Mouse (Mus musculus) layer of hippocampus, adult 2 months (tissue): ENCODE measurements around the gene Rad51b. TPM values are rescaled to one million over a fixed set of nuclear protein-coding genes. Genes with fewer than 3 reads are reported as not detected.

Experiments used
- DNase-seq, 2 experiments: peaks; one replicate each; pipeline ENCODE4 v3.0.0; 2022; ENCODE audit warnings: low spot score in 2 of 2
- H3K27ac ChIP-seq: fragments of 200-600 bp; 2 replicates; pipeline ENCODE4 v1.8.1; 2022
- H3K4me3 ChIP-seq: fragments of 200-600 bp; 2 replicates; pipeline ENCODE4 v1.8.1; 2022; ENCODE audit warnings: mild to moderate bottlenecking
- CTCF ChIP-seq: fragments of 200-600 bp; conservative IDR thresholded peaks from 2 replicates; pipeline ENCODE4 v1.8.1; 2022; ENCODE audit warnings: antibody characterized with exemption, mild to moderate bottlenecking, moderate library complexity
- total RNA-seq, 2 experiments: library from RNA; stranded (reverse); gene quantifications; 2 replicates each; pipeline ENCODE4 v1.2.3; 2021

Gene Rad51b
- total RNA-seq, 2 experiments from 2014 or later: 0.18 TPM; not detected in 1

DNA sequence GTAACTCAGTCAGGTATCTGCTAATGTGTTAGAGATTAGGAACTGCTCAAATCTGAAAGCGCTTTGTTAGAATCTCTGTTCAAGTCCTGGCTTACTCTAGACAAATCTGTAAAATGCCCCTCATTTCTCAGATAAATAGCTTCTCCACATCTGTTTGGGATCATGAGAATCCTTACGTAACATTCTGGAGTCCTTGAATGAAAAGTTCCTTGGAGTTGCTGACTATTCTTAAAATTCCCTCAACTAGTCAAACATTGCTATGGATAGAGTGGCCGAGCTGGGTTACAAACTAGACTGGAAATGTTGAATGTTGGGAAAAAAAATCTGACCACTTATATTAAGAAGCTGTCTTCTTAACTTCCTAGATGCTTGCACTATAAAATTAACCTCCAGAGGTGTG, 450.5 kb downstream of the Rad51b start:
- no peak for DNase-seq
- no peak for TF ChIP-seq CTCF
- H3K4me3 ChIP-seq: no peak overlapping the region
- H3K27ac ChIP-seq: no peak overlapping the region

DNA sequence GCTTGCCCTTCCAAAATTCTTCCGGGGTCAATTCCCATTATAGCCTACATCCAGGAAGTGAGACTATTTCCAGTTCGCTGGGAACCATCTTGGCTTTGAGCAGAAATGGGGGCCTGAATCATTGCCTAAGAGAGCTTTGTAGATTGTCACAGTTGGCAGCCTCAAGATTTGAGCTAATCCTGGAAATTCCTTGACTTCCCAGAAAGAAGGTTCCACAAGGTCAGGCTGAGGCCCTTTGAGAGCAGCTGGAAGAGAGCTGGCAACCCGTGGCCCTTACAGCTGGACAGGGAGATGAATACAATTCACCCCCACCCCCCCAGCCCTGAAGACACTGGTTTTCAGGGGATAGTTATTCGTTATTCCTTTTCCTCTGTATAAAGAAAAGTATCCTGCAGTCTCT, 451.8 kb downstream of the Rad51b start:
- Histone ChIP-seq H3K4me3 (no peak overlapping the region), H3K27ac (no peak overlapping the region)
- DNase-seq: no peak
- no peak for TF ChIP-seq CTCF

DNA sequence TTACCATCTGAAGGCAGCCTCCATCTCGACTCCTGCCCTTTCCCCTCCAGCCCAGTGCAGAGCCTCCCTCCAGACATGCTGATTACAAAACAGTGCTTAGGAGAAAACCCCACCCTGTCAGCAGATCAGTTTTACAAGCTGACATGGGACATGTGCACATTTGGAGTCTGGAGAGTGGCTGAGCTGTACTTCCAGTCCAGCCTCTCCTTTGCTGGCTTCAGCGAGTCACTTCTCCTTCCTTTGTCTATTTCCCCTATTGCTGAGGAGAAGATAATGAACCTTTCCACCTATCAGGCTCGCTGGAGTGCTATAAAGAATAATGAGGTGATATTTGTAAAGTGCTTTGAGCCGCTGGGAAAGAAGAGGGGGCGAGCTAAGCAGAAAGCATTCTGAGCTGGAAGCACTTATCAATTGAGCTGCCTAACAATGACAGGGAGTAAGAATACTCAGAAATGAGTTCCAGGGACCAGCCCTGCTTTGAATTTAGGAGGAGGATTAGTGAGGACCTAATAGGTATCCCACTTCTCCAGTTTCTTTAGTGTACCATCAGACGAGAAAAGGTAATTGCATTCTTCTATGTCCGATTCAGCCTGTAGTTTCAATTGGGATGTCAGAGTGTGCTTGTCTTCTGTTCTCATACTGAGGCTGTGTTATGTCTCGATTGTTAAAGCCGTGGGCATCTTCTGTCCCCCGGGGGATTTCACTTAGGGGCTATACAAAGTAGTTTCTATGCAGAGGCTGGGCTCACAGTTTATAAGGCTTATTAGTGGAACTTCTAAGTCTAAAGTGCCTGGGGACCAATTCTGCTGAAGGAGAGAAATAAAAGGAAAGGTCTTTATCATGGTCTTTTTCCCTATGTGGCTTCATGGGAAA, 453.4 kb downstream of the Rad51b start:
- no peak for DNase-seq
- TF ChIP-seq CTCF: no peak
- Histone ChIP-seq H3K27ac (peak overlapping the region; percentile 59), H3K4me3 (peak overlapping the region; percentile 23; the same call in 1 of the 2 replicates)

DNA sequence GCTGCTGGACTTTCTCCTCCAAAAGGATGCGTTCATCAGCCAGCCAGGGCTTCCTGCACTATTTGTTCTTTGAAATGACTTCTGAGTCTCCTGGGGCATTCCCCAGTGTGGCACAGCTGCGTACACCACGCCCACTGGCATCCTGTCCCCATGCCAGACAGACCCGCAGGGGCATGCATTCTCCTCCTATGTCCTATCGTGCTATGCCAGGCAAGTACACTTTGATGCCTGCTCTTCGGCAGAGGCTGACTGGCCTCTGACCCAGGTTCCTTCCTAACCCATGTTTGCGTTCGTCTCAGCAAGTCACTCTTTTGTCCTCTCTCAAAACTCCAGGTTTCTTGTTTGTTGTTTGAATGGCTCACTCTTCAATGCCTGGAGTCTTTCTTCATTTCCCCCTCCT, 454.7 kb downstream of the Rad51b start:
- Histone ChIP-seq H3K27ac (0 out of 2 replicates have a peak overlapping the region, but pooled peaks have one; percentile 39), H3K4me3 (no peak overlapping the region)
- TF ChIP-seq CTCF: no peak
- DNase-seq: no peak

DNA sequence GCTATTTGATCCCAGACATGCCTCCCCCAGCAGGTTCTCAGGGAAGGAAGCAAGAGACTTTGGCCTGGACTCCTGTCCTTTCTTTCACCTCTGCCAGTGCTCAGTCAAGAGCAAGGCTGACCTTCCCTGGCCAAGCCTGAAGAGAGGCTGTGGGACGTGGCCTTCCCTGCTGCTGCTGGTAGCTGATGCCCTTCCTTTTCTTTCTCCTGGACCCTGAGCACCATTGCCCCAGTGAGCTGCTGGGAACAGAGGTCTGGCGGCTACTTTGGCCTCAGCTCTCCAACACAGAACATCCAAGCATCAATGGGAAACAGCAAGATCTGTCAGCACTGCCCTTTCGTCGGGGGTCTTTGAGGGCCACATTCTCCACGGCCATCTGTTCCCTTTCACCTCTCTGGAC, 455.1 kb downstream of the Rad51b start:
- no peak for TF ChIP-seq CTCF
- Histone ChIP-seq H3K27ac (0 out of 2 replicates have a peak overlapping the region, but pooled peaks have one; percentile 39), H3K4me3 (no peak overlapping the region)
- DNase-seq: no peak

DNA sequence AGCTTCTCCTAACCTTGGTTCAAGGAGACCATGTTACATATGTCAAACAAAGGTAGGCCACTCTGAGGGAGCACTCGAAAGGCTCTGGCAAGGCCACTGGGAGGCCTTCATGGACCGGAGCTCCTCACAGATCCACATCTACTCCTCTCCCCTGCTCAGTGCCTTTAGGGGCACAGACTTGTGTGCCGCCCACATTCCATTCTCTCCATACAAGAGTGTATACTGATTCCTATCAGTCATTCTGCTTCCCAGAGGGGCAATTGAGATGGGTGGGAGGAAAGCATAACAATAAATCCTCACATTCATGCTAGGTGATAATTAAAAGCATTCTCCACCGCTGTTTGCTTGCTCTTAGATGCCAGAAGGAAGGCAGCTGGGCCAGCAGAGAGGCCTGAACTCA, 458.5 kb downstream of the Rad51b start:
- no peak for TF ChIP-seq CTCF
- Histone ChIP-seq H3K4me3 (no peak overlapping the region), H3K27ac (no peak overlapping the region)
- DNase-seq: no peak

DNA sequence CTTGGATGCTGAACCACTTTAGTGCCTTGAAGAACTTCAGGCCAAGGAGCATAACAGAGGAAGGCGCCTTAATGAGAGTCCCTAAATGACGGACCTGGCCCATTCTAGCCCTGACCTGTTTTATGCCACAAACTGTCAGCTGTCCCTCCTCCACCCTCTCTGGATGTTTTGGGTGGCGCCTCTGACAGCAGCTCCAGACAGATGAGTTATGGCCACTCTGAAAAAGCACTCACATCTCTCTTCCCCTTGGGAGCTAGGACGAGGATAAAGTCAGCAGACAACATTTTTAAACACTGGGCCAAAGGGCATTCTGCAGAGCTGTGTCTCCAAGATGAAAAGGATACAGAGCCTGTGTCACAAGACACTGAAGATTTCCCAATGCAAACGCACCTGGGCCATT, 459.3 kb downstream of the Rad51b start:
- no peak overlapping the region for H3K27ac ChIP-seq
- TF ChIP-seq CTCF: no peak
- H3K4me3 ChIP-seq: no peak overlapping the region
- DNase-seq: no peak

DNA sequence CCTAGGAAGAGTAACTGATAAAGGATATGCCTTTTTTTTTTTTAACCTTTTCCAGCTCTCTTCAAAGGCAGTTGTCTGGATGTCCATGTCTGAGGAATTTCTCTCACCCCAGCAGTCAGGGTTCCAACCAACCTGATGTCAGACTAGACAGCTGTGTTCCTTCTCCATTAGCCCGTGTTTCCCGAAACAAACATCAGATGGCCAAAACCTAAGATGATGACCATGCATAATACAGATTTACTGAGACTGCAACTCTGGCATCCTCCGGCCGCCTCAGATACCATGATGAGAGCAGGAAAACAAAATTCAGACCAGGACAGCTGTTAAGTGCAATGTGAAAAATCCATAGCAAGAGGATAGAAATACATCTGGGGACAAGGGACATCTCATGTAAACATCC, 460.7 kb downstream of the Rad51b start:
- Histone ChIP-seq H3K4me3 (no peak overlapping the region), H3K27ac (no peak overlapping the region)
- DNase-seq: no peak
- no peak for TF ChIP-seq CTCF

DNA sequence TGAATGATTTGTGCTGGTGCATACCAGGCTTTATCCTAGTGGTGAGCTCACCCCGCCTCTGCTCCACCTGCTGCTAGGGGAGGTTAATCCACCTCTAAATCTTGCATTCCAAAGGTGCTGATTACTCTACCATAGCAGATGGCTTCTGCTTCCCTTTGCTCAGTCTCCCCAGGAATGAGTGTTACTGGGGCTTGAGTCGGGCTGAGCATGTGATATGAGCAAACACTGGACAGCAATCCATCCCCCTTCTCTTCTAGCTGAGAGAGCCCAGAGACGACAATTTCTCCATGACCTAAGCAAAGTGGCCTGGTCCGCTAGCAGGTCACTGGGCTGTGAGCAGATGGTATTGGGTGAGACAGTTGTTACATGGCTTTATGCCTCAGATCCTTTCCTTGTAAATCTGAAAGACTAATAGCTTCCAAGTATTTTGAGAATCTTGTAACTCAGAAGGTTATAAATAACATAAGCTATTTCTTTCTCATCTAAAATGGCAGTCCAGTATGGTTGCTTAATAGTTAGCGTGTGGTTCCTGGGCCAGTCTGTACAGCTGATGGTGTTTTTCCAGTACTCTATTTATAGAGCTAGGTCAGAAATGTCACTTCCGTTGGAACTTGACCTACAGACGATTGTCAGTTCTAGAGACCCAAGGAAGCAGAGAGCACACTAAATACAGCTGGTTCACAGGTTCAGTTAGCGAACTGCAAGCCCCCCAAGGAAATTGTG, 462.3 kb downstream of the Rad51b start:
- Histone ChIP-seq H3K27ac (no peak overlapping the region), H3K4me3 (no peak overlapping the region)
- peak; percentile 15; the same call in 1 of the 2 replicates for TF ChIP-seq CTCF
- DNase-seq: no peak

DNA sequence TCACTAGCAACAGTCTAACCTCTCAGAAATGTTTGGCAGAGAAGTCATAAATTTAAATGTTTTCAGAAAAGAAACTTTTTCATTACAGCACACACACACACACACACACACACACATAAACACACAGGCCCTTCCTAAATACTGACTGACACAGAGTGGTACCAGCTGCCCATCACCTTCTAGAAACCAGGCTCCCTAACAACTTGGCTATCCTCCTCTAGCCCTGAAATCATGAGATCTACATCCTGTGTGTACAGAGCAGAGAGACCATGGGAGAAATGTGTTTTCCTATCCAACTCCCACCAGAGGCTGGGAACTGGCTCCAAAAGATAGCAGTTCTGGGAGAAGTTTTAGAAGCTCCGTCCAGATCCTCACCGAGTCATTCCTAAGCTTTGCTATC, 464.1 kb downstream of the Rad51b start:
- no peak for DNase-seq
- TF ChIP-seq CTCF: no peak
- Histone ChIP-seq H3K4me3 (no peak overlapping the region), H3K27ac (no peak overlapping the region)

DNA sequence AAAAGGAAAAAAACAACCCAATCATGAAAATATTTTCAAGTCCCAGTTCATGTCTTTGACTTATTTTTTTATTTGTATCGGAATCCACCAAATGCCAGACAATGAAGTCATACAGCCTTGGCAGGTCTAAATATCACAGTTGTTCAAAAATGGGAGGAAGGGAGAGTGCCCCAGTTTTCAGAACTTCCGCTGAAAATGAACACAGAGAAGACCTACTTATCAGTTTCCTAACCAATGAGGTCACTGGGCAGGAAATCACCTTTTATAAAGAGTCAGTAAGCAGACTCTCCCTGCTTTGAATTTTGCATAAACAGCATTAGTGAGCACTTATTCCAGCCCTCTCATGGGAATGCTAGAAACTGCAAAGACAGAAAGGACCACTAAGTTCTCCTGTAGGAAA, 465.0 kb downstream of the Rad51b start:
- DNase-seq: no peak
- Histone ChIP-seq H3K4me3 (no peak overlapping the region), H3K27ac (no peak overlapping the region)
- TF ChIP-seq CTCF: no peak

DNA sequence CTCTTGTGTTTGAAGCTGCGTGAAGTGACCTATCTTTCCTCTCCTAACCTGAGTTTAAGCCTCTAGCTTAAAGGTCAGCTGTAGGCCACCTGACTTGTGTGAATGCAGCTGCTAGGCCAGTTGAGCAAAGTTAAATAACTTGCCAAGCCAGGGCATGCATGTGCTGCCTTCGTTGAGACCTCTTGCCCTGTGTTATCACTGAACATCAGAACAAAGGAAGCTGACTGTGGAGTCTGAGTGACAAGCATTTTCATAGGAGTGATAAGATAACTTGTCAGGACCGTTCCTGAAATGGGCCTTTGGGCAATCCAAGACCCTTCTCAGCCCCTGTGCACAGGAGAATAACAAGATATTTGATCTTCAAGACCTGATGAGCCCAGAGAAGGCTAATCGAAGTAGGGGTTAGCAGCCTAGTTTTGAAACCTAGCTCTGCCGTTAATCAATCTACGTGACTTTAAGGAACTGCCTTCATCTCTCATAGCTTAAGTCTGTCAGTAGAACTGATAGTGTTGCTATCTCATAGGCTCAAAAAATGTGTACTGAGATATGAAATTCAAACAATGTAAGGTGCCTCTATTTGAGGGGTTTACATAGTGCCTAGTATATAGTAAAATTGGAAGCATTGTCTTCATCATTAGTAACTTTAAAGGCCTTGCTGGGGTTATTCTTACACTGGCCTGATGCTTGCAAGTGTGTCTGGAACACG, 465.6 kb downstream of the Rad51b start:
- no peak for TF ChIP-seq CTCF
- H3K4me3 ChIP-seq: no peak overlapping the region
- no peak for DNase-seq
- H3K27ac ChIP-seq: no peak overlapping the region

DNA sequence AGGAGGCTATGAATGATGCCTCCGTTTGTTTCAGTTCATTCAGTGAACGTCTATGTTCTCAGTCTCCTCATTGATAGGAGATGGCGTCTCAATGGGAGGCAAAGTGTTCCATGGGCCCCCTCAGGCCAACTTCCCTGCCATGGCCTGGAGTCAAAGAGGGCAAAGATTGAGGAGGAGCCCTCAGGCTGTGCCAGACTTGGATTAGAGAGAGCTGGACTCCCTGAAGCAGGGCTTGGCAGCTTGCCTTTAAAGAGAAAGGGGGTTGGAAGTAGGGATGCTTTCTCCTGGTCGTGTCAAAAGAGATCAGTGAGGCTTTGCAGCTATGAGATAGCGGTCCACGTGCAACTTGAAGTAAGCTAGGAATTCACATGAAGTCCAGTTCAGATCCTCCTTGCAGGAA, 469.0 kb downstream of the Rad51b start:
- no peak for TF ChIP-seq CTCF
- H3K4me3 ChIP-seq: no peak overlapping the region
- H3K27ac ChIP-seq: no peak overlapping the region
- no peak for DNase-seq
